Mouse (Mus musculus): ENCODE results near the gene Crkl.

The Crkl gene

GRCm38 (mm10) chr16:17451541-17452372, at the start of gene Crkl:
TSS of gene Crkl (plus strand) at chr16:17451987.
- peak; percentile 94 for DNase-seq (ENCODE audit: low read depth, low spot score)

GRCm38 (mm10) chr16:17402855-17403254, 48.9 kb upstream of the Crkl start:
- DNase-seq (ENCODE audit: low read depth, low spot score) = no peak

GRCm38 (mm10) chr16:17405271-17405696, 46.5 kb upstream of the Crkl start:
- DNase-seq (ENCODE audit: low read depth, low spot score) = peak; percentile 34

GRCm38 (mm10) chr16:17405736-17406443, 45.9 kb upstream of the Crkl start, which contains the start of the genes Snap29 and Pi4ka:
TSS of gene Snap29 (plus strand) at chr16:17405986.
TSS of gene Pi4ka (minus strand) at chr16:17406314.
- DNase-seq (ENCODE audit: low read depth, low spot score) = peak; percentile 94

GRCm38 (mm10) chr16:17406512-17407231, 45.1 kb upstream of the Crkl start:
- no peak for DNase-seq (ENCODE audit: low read depth, low spot score)

GRCm38 (mm10) chr16:17409046-17409445, 42.7 kb upstream of the Crkl start:
- DNase-seq (ENCODE audit: low read depth, low spot score) = no peak

GRCm38 (mm10) chr16:17410209-17410608, 41.6 kb upstream of the Crkl start:
- DNase-seq (ENCODE audit: low read depth, low spot score) = no peak

GRCm38 (mm10) chr16:17423021-17423420, 28.8 kb upstream of the Crkl start:
- no peak for DNase-seq (ENCODE audit: low read depth, low spot score)

GRCm38 (mm10) chr16:17432576-17432975, 19.2 kb upstream of the Crkl start:
- no peak for DNase-seq (ENCODE audit: low read depth, low spot score)

GRCm38 (mm10) chr16:17452373-17452715, 557 bp downstream of the Crkl start:
- no peak for DNase-seq (ENCODE audit: low read depth, low spot score)

- DNase-seq (ENCODE audit: low read depth, low spot score) = no peak
These were observed 5.1 kb downstream of the Crkl start for GRCm38 (mm10) chr16:17456901-17457300.

GRCm38 (mm10) chr16:17460254-17460653, 8.5 kb downstream of the Crkl start:
- DNase-seq (ENCODE audit: low read depth, low spot score) = no peak

GRCm38 (mm10) chr16:17461596-17461995, 9.8 kb downstream of the Crkl start:
- no peak for DNase-seq (ENCODE audit: low read depth, low spot score)

- no peak for DNase-seq (ENCODE audit: low read depth, low spot score)
These were observed 11.4 kb downstream of the Crkl start for GRCm38 (mm10) chr16:17463184-17463583.

- no peak for DNase-seq (ENCODE audit: low read depth, low spot score)
These were observed 15.3 kb downstream of the Crkl start for GRCm38 (mm10) chr16:17466875-17467663.

- no peak for DNase-seq (ENCODE audit: low read depth, low spot score)
These were observed 20.7 kb downstream of the Crkl start for GRCm38 (mm10) chr16:17472498-17472897.

- no peak for DNase-seq (ENCODE audit: low read depth, low spot score)
These were observed 22.3 kb downstream of the Crkl start for GRCm38 (mm10) chr16:17474091-17474490.

- DNase-seq (ENCODE audit: low read depth, low spot score) = no peak
These were observed 23.0 kb downstream of the Crkl start for GRCm38 (mm10) chr16:17474761-17475160.

- no peak for DNase-seq (ENCODE audit: low read depth, low spot score)
These were observed 23.5 kb downstream of the Crkl start for GRCm38 (mm10) chr16:17475326-17475725.

GRCm38 (mm10) chr16:17478331-17478943, 26.6 kb downstream of the Crkl start:
- DNase-seq (ENCODE audit: low read depth, low spot score) = no peak

GRCm38 (mm10) chr16:17481465-17481864, 29.7 kb downstream of the Crkl start:
- DNase-seq (ENCODE audit: low read depth, low spot score) = no peak

Measured in WW6 (cell line).